Mouse (Mus musculus): Measurements from ENCODE around the gene Anxa8. TPM values are rescaled to one million over a fixed set of nuclear protein-coding genes. Genes with fewer than 3 reads are reported as not detected.

The Anxa8 gene
- polyA plus RNA-seq, 1 experiment from 2014 or later = 2.4 TPM

DNA sequence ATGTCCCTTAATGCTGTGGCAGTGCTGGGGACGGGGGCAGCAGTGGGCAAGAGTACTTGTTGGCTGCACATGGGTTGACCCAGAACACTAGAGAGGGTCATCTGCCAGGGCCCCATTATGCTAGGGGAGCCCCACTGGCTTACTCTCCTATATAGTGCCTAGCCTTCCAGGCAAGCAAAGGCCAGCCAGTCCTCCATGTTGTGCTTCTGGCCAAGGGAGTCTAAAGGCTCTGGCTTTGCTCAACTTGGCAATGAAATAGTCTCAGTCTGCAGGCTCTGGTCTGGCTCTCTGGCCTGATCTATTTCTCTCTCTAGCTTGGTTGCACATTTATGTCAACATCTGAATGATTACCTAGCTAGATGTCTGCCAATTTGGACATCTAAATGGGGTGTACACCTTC lies 7.1 kb downstream of the Anxa8 start:
- Histone ChIP-seq H3K27ac (ENCODE audit: low read depth) (no peak overlapping the region), H3K4me1 (ENCODE audit: insufficient read depth) (no peaks in the 10 kb centered on the region), H3K36me3 (ENCODE audit: insufficient read depth) (no peaks in the 10 kb centered on the region), H3K4me3 (ENCODE audit: low read depth, low read length) (no peak overlapping the region), H3K9me3 (ENCODE audit: low read depth, low read length) (no peaks in the 10 kb centered on the region), H3K9ac (no peak overlapping the region), H3K27me3 (ENCODE audit: insufficient read depth, low read length) (no peaks in the 10 kb centered on the region), H3K4me2 (no peak overlapping the region)
- ATAC-seq (ENCODE audit: insufficient read depth) (no peak), DNase-seq (no peak)
- WGBS = 61% methylated on average over 1 of the region's 1 CpGs
- TF ChIP-seq CTCF (IDR thresholded peaks at IDR 0.05; ENCODE audit: low read depth) = no peak

DNA sequence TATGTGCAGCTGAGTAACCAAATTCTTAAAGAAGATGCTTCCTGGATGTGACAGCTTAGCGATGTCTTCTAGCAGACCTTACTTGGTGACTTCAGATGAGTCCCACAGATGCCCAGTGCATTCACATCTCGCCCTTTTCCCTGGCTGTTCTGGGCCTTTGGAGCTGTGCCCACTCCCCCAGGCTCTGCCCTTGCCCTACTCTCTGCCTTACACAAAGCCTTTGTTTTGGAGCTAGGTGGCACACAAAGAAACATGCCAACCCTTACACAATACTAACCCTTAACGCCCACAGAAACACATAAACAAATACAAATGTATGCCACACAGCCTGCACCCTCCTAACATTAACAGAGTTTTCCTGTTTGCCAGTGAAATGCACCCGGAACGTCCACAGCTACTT lies 10.4 kb downstream of the Anxa8 start:
- Histone ChIP-seq H3K4me2 (no peak overlapping the region), H3K4me1 (ENCODE audit: insufficient read depth) (no peaks in the 10 kb centered on the region), H3K9ac (no peak overlapping the region), H3K27me3 (ENCODE audit: insufficient read depth, low read length) (no peaks in the 10 kb centered on the region), H3K27ac (ENCODE audit: low read depth) (no peak overlapping the region), H3K4me3 (ENCODE audit: low read depth, low read length) (no peak overlapping the region), H3K36me3 (ENCODE audit: insufficient read depth) (no peaks in the 10 kb centered on the region), H3K9me3 (ENCODE audit: low read depth, low read length) (no peaks in the 10 kb centered on the region)
- TF ChIP-seq CTCF (IDR thresholded peaks at IDR 0.05; ENCODE audit: low read depth) = no peak
- DNase-seq (no peak), ATAC-seq (ENCODE audit: insufficient read depth) (no peak)
- WGBS = 63% methylated on average over 5 of the region's 5 CpGs

DNA sequence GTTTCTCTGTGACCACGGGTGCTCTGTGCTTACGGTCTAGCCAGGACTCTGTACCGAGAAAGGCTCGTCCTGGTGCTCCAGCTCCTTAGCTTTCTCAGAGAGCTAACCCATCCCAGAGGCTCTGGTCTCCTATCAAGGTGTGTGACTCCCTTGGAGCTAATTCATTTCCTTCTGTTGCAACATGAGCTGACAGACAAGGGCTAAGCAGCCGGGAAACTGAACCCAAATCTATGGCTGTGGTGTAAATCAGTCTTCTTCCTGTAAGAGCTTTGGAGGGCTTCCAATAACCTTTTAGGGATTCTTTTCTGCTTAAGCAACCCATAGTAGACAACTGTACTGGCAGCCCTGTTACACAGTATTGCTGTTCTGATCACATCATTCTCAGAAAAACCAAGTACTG lies 16.8 kb downstream of the Anxa8 start, which contains the start of gene A630023A22Rik:
A630023A22Rik (minus strand) TSS at position 154 of the 400 bp plus-strand sequence.
- H3K9ac ChIP-seq = no peak within 1 kb of the TSS
- H3K27ac ChIP-seq (ENCODE audit: low read depth) = no peak within 1 kb of the TSS
- no peaks in the 10 kb centered on the region for H3K4me1 ChIP-seq (ENCODE audit: insufficient read depth)
- no peak within 1 kb of the TSS for H3K4me3 ChIP-seq (ENCODE audit: low read depth, low read length)
- H3K4me2 ChIP-seq = no peak within 1 kb of the TSS
- ATAC-seq (ENCODE audit: insufficient read depth) = no peak
- no peaks in the 10 kb centered on the region for H3K27me3 ChIP-seq (ENCODE audit: insufficient read depth, low read length)
- no peaks in the 10 kb centered on the region for H3K9me3 ChIP-seq (ENCODE audit: low read depth, low read length)
- TF ChIP-seq CTCF (IDR thresholded peaks at IDR 0.05; ENCODE audit: low read depth) = no peak
- peak; percentile 59 for DNase-seq
- WGBS = 50% methylated on average over 5 of the region's 5 CpGs
- H3K36me3 ChIP-seq (ENCODE audit: insufficient read depth) = no peaks in the 10 kb centered on the region

DNA sequence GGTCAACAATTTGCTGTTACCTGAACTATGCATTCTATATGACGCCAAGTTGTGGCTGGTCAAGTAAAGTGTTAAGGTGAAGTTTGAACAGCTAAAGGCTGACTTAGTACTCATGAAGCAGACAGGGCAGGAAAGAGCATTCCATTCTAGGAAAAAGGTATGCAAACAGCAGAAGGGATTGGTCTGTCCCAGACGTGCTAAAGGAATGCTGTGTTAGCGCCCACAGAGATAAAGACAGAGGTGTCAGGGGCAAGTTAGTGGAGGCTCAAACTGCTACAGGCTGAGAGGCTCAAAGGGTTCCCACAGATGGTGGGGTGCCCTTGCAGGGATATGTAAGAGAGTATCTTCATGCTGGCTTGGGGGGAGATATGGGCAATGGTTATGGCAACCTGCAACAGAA lies 18.1 kb downstream of the Anxa8 start:
- Histone ChIP-seq H3K36me3 (ENCODE audit: insufficient read depth) (no peaks in the 10 kb centered on the region), H3K27ac (ENCODE audit: low read depth) (no peak overlapping the region), H3K4me1 (ENCODE audit: insufficient read depth) (no peaks in the 10 kb centered on the region), H3K4me2 (no peak overlapping the region), H3K27me3 (ENCODE audit: insufficient read depth, low read length) (no peaks in the 10 kb centered on the region), H3K9me3 (ENCODE audit: low read depth, low read length) (no peaks in the 10 kb centered on the region), H3K9ac (no peak overlapping the region), H3K4me3 (ENCODE audit: low read depth, low read length) (no peak overlapping the region)
- TF ChIP-seq CTCF (IDR thresholded peaks at IDR 0.05; ENCODE audit: low read depth) = no peak
- WGBS = 52% methylated on average over 3 of the region's 3 CpGs
- no peak for ATAC-seq (ENCODE audit: insufficient read depth)
- DNase-seq = no peak

DNA sequence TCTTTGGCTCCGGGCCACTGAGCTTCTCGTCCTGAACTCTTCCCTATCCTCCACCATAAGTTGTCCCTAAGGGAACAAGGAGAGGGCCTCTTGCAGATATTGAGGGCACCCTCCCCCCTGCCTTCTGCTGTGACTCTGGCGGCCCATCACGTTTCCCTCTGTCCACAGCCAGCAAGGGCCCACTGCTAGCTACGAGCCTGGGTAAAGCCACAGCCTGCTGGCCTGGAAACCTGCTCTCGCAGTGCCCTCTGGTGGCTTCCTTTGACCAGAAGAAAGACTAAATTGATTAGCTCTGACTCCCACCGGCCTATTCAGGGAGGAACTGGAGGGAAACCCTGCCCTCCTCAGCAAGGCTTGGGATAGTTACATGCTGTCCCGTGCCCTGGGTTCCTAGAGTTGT lies 19.1 kb downstream of the Anxa8 start:
- peak; percentile 84 for DNase-seq
- peak; percentile 76 for TF ChIP-seq CTCF (IDR thresholded peaks at IDR 0.05; ENCODE audit: low read depth)
- WGBS = 19% methylated on average over 8 of the region's 8 CpGs
- ATAC-seq (ENCODE audit: insufficient read depth) = peak; percentile 75; the same call in 1 of the 2 replicates
- no peaks in the 10 kb centered on the region for H3K27me3 ChIP-seq (ENCODE audit: insufficient read depth, low read length)
- H3K9me3 ChIP-seq (ENCODE audit: low read depth, low read length) = no peaks in the 10 kb centered on the region
- H3K4me1 ChIP-seq (ENCODE audit: insufficient read depth) = no peaks in the 10 kb centered on the region
- no peak overlapping the region for H3K4me3 ChIP-seq (ENCODE audit: low read depth, low read length)
- no peak overlapping the region for H3K27ac ChIP-seq (ENCODE audit: low read depth)
- H3K9ac ChIP-seq = no peak overlapping the region
- no peak overlapping the region for H3K4me2 ChIP-seq
- H3K36me3 ChIP-seq (ENCODE audit: insufficient read depth) = no peaks in the 10 kb centered on the region

DNA sequence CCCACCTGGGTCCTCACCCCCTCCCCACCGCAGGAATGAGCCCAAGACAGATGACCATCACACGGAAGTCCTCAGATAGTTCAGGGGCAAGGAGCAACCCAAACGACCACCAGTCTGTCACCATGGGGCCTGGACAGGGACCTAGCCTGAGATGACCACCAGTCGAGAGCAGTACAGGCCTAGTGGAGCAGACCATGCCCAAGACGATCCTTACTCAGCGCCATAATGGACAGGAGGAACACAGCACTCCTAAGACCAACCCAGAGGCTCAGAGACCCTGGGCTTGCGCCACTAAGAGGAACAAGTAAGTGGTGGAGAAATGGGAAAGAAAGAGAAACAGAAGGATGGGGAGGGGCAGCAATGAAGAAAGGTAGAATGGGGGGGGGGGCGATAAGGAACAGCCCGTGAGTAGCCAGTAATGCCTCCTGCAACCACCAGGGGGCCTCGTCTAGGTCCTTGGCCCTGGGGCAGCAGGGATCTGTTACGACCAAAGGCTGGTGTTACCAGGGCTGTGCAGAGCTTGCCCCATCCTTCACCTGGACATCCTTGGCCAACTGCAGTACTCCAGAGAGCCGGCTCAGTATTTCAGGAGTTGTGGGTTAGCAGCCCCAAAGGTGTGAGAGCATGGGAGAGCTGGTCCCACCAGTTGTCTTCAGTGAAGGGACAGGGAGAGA lies 20.7 kb downstream of the Anxa8 start:
- no peaks in the 10 kb centered on the region for H3K36me3 ChIP-seq (ENCODE audit: insufficient read depth)
- no peak overlapping the region for H3K27ac ChIP-seq (ENCODE audit: low read depth)
- H3K4me2 ChIP-seq = no peak overlapping the region
- H3K9ac ChIP-seq = no peak overlapping the region
- H3K4me1 ChIP-seq (ENCODE audit: insufficient read depth) = no peaks in the 10 kb centered on the region
- TF ChIP-seq CTCF (IDR thresholded peaks at IDR 0.05; ENCODE audit: low read depth) = peak; percentile 73
- WGBS = 52% methylated on average over 12 of the region's 12 CpGs
- H3K27me3 ChIP-seq (ENCODE audit: insufficient read depth, low read length) = no peaks in the 10 kb centered on the region
- DNase-seq (peak; percentile 51), ATAC-seq (ENCODE audit: insufficient read depth) (no peak)
- H3K9me3 ChIP-seq (ENCODE audit: low read depth, low read length) = no peaks in the 10 kb centered on the region
- no peak overlapping the region for H3K4me3 ChIP-seq (ENCODE audit: low read depth, low read length)

DNA sequence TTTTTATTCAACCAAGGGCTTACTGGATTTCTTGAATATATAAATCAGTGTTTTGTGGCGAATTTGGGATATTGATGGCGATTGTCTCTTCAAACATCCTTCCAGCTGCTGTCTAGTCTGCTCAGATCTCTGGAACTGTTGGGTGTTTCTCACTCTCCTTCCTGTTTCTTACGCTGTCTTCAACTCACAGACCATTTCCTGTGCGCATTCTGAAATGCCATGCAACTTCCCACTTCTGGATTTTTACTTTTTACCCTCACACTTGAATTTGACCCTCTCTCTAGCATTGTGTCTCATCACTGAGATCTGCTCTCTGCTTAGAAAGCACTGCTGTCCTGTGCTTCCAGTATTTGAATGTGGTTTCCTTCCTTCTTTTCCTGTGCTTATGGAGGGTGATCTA lies 21.8 kb downstream of the Anxa8 start:
- no peak overlapping the region for H3K4me3 ChIP-seq (ENCODE audit: low read depth, low read length)
- H3K9ac ChIP-seq = no peak overlapping the region
- DNase-seq (no peak), ATAC-seq (ENCODE audit: insufficient read depth) (no peak)
- no peaks in the 10 kb centered on the region for H3K27me3 ChIP-seq (ENCODE audit: insufficient read depth, low read length)
- WGBS = 64% methylated on average over 4 of the region's 4 CpGs
- H3K4me1 ChIP-seq (ENCODE audit: insufficient read depth) = no peaks in the 10 kb centered on the region
- no peak for TF ChIP-seq CTCF (IDR thresholded peaks at IDR 0.05; ENCODE audit: low read depth)
- H3K27ac ChIP-seq (ENCODE audit: low read depth) = no peak overlapping the region
- no peaks in the 10 kb centered on the region for H3K9me3 ChIP-seq (ENCODE audit: low read depth, low read length)
- no peaks in the 10 kb centered on the region for H3K36me3 ChIP-seq (ENCODE audit: insufficient read depth)
- no peak overlapping the region for H3K4me2 ChIP-seq
